Mouse (Mus musculus): Measurements from ENCODE around the gene Kcnq2. TPM values are rescaled to one million over a fixed set of nuclear protein-coding genes. Genes with fewer than 3 reads are reported as not detected.

Kcnq2 gene
- total RNA-seq, 2 experiments from 2014 or later, result 179 to 188 TPM

- DNase-seq (ENCODE audit: low spot score in 2 of 2), result no peak
- intact Hi-C loops (cut with DNase I), result no loop called here
Measured at GRCm38 (mm10) chr2:181116436-181116835, 18.7 kb downstream of the Kcnq2 start.

GRCm38 (mm10) chr2:181115367-181115766 is 19.7 kb downstream of the Kcnq2 start:
- DNase-seq (ENCODE audit: low spot score in 2 of 2), result no peak
- intact Hi-C loops (cut with DNase I), result no loop called here

DNA sequence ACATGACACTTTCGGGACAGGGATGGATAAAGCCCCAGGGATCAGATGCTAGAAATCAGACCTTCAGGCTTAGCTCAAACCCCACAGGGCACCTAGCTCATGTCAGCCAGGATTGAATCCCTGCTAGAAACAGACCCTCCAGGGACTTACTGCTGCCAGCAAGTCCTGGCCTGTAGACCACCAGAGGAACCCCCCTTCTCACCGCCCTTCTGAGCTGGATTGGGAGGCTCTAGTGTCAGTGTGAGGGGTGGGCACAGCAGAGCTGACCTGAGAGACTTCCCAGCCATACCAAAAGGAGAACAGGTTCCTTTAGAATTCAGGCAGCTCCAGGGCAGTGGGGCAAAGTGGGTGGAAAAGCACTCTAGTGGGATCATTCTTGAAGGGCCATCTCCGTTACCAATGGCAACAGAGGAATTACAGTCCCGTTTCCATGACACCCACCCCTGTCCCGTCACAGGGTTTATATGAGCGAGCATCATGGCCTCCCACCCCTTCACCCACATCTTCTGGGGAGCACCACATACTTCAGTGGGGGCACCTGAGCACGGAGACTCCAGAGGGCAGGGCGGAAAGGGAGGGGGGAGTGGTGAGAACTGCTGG is 21.2 kb downstream of the Kcnq2 start:
- no peak for DNase-seq (ENCODE audit: low spot score in 2 of 2)
- intact Hi-C loops (cut with DNase I), result no loop called here

- intact Hi-C loops (cut with DNase I), result no loop called here
Measured at GRCm38 (mm10) chr2:181111665-181112064, 23.4 kb downstream of the Kcnq2 start.

GRCm38 (mm10) chr2:181104111-181104510 is 31.0 kb downstream of the Kcnq2 start:
- intact Hi-C loops (cut with DNase I), result no loop called here
- no peak for DNase-seq (ENCODE audit: low spot score in 2 of 2)

More at GRCm38 (mm10) chr2:181111665-181112064, 23.4 kb downstream of the Kcnq2 start:
- DNase-seq (ENCODE audit: low spot score in 2 of 2), result no peak

DNA sequence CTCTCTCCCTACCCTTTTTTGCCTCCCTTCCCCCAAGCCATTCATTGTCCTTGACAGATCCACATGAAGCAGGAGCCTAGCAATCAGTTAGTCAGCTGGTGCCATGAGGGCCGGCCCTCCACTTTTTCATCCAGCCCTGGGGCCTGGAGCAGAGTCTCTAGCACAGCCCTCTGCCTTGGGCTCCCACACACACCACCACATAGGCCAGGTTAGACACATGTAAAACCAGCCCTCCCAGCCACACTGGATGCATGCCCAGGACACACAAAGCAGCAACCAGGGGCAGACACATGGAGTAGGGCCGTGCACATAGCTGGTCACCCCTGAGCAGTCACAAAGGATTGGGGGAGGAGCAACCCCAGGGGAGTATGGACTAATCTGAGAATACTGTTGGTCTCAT is 32.9 kb downstream of the Kcnq2 start:
- intact Hi-C loops (cut with DNase I), result no loop called here
- DNase-seq (ENCODE audit: low spot score in 2 of 2), result no peak

GRCm38 (mm10) chr2:181101626-181102025 is 33.5 kb downstream of the Kcnq2 start:
- intact Hi-C loops (cut with DNase I), result no loop called here
- DNase-seq (ENCODE audit: low spot score in 2 of 2), result no peak

DNA sequence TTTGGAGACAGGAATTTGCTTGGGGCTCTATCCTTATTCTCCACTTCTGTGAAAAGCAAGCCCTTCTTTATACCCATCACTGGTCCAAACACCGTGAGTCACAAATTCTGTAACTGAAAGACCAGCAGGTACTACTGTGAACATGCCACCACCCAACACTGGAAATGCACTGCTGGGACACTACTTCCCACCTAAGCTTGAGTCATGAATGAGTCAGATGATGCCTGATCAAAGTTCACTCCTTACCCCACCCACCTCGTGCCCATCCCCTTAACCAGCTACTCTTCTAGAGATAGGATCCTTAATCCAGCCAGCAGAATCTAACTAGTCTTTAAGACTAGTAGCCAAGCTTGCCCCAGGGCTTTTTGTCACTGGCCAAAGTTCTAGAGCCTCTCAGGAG is 35.0 kb downstream of the Kcnq2 start:
- DNase-seq (ENCODE audit: low spot score in 2 of 2), result no peak
- intact Hi-C loops (cut with DNase I), result no loop called here

- DNase-seq (ENCODE audit: low spot score in 2 of 2), result no peak
- intact Hi-C loops (cut with DNase I), result no loop called here
Measured at GRCm38 (mm10) chr2:181090123-181090522, 45.0 kb downstream of the Kcnq2 start.

- intact Hi-C loops (cut with DNase I), result no loop called here
- no peak for DNase-seq (ENCODE audit: low spot score in 2 of 2)
Measured at GRCm38 (mm10) chr2:181084997-181085396, 50.1 kb downstream of the Kcnq2 start.

DNA sequence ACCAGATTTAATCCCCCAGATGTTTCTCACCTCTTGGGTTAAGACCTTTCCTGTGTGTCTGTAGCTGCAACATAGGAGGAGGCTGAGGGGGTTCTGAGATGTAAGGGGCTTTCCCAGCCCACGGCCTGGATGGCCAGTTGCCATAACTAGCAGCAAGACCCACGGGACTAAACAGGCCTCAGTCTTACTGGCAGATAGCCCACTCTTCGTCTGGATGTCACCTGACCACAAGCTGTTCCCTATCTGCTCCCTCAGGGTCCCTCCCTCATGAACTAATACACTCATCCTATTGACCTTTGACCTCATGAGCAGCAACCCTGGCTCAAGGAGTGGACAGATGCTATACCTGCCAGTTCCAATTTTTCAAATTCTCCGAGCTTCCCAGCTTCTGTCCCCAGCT is 51.2 kb downstream of the Kcnq2 start:
- intact Hi-C loops (cut with DNase I), result no loop called here
- no peak for DNase-seq (ENCODE audit: low spot score in 2 of 2)

- intact Hi-C loops (cut with DNase I), result no loop called here
- peak; percentile 62 to 79 for DNase-seq (ENCODE audit: low spot score in 2 of 2)
Measured at GRCm38 (mm10) chr2:181080886-181081285, 54.2 kb downstream of the Kcnq2 start.

DNA sequence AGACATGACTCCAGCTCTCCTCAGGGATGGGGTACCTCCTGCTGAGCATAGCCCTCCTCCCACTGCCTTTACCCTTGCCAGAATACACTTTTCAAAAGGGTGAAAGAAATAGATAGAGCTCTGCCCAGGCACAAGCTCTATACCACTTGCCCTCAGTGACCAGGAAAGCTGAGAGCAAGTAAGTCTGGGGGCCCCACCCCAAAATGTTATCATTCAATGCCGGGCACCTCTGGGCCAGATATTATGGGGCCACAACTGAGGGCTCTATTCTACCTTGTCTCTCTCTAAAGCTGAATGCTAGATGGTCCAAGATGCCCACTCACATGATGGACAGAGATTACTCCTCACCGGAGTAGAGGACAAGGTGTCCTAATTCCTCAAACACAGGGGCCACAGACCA is 55.6 kb downstream of the Kcnq2 start:
- no peak for DNase-seq (ENCODE audit: low spot score in 2 of 2)
- intact Hi-C loops (cut with DNase I), result no loop called here

DNA sequence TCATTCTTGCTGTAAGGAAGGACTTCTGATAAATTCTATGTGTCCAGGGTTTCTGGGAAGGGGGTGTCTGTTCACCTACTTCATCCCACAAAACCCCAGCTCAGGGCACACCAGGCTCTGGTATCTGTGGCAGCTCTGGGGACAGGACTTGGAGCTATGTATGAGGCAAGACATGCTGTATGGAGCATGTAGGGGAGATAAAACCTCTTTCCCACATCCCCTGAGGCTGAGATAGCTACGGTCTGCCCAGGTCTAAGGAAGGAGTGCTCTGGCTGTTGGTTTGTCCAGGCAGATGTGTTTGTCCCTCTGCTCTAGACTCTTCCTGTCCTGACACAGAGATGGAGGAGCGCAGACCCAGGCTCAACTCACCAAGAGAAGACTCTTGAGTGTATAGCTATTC is 56.2 kb downstream of the Kcnq2 start:
- no peak for DNase-seq (ENCODE audit: low spot score in 2 of 2)
- intact Hi-C loops (cut with DNase I), result no loop called here

GRCm38 (mm10) chr2:181075501-181075900 is 59.6 kb downstream of the Kcnq2 start:
- intact Hi-C loops (cut with DNase I), result no loop called here
- peak in 1 of 2 experiments; percentile 63 for DNase-seq (ENCODE audit: low spot score in 2 of 2)

DNA sequence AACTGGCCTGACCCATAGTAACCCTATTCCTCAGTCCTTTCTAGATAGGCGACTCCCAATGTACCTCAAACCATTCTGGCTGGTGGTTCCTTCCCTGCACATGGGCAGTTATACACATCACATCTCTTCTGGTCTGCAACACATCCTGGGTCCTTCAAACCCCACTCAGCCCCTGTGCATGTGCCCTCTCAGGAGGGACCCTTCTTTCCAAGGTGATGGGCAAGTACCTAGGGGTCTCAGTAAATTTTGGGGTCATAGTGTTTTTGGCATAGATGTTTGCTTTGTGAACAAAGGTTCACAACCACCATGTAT is 62.7 kb downstream of the Kcnq2 start:
- intact Hi-C loops (cut with DNase I), result loop anchor here (5.0 kb wide), 3 partner anchors 40 to 265 kb away; partner anchors contain the start of gene Ythdf1
- DNase-seq (ENCODE audit: low spot score in 2 of 2), result no peak

DNA sequence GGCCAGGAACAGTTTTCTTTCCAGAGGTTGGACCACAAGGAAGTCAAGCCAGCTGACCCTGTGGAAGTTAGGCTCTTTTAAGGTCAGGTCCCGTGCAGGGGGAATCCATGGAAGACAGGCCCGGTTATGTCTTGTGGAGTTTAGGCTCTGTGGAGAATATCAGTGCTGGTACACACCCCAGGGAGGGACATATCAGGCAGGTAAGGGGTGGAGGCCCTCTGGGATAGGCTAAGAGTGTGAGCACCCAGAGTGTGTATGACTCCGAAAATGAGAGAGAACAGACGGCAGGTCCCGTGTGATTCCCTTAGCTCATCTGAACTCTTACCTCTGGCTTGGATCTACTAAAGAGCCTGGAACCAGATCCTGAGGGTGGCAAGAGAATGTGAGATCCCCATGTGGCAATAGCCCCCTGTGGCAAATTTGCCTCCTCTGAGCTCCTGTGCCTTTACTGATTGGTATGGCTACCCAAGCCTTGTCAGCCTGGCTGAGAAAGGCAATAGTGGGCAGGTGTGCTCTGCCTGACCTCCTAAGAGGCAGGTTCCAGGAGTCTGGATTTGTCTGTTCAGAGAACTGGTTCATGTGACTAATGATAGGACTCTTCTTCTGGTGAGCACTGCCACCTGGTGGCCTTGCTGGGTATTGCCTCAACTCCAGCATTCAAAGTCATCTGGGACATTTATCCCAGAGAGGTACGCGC is 63.2 kb downstream of the Kcnq2 start:
- peak; percentile 92 to 94 for DNase-seq (ENCODE audit: low spot score in 2 of 2)
- intact Hi-C loops (cut with DNase I), result loop anchor here (5.0 kb wide), 3 partner anchors 40 to 265 kb away; partner anchors contain the start of gene Ythdf1

DNA sequence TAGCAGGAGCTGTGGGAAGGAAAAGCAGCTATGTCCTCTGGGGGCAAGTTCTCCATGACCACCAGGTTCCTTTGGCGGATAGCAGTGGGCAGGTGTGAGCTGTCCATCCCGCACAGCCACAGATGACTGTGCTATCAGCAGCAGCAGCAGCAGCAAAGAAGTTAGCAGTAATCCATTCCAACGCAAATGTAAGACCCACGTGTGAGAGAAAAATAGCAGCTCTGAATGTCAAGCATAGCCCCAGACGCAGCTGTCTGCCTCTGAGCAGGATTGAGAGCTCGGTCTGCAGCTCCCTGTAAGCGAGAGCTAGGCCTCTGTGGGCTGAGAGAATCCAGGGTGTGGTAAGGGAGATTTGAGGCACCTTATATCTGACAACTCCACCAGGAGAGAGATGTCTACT is 65.0 kb downstream of the Kcnq2 start:
- intact Hi-C loops (cut with DNase I), result loop anchor here (5.0 kb wide), 3 partner anchors 38 to 263 kb away; partner anchors contain the start of gene Ythdf1
- DNase-seq (ENCODE audit: low spot score in 2 of 2), result peak; percentile 74 to 86

GRCm38 (mm10) chr2:181068499-181068898 is 66.6 kb downstream of the Kcnq2 start:
- intact Hi-C loops (cut with DNase I), result no loop called here
- DNase-seq (ENCODE audit: low spot score in 2 of 2), result peak in 1 of 2 experiments; percentile 44

GRCm38 (mm10) chr2:181065827-181066226 is 69.3 kb downstream of the Kcnq2 start:
- DNase-seq (ENCODE audit: low spot score in 2 of 2), result no peak
- intact Hi-C loops (cut with DNase I), result no loop called here

DNA sequence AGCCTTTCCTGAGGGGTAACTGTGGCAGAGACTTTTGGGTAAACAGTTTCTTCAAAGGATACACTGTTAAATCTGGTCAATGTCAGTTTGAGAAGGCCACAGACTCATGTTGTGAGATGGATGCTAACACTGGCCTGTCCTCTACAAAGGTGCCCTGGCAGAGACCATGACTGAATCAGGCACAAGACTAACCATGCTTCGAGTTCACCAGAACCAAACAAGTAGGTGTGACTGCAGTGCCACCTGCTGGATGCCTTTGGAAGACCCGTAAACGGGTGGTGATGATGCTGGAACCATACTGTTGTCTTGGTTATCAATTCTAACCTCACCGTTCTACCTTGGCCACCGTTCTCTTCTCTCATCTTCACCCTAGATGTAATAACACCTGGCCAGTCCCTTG is 75.0 kb downstream of the Kcnq2 start:
- DNase-seq (ENCODE audit: low spot score in 2 of 2), result peak; percentile 87 to 88
- intact Hi-C loops (cut with DNase I), result loop anchor here (1.0 to 2.0 kb wide), 2 partner anchors 27 to 64 kb away; no protein-coding TSS in a partner anchor
